Mouse (Mus musculus) midbrain, embryonic 13.5 days (tissue): Measurements from ENCODE around the gene Sh2b3. TPM values are rescaled to one million over a fixed set of nuclear protein-coding genes. Genes with fewer than 3 reads are reported as not detected.

Experiments
- ATAC-seq: fragments of 200-750 bp; cut with Nextera tagmentation; 2 replicates; pipeline ENCODE4 v1.8.0; 2017; ENCODE audit warnings: mild to moderate bottlenecking, moderate TSS enrichment, moderate library complexity
- H3K27ac ChIP-seq: fragments of 300-500 bp; sonication (generic); 2 replicates; pipeline ENCODE4 v1.5.1; 2015; ENCODE audit warnings: inconsistent platforms, mild to moderate bottlenecking, moderate library complexity
- H3K27me3 ChIP-seq: fragments of 300-500 bp; sonication (generic); 2 replicates; pipeline ENCODE4 v1.6.1; 2015; ENCODE audit warnings: mild to moderate bottlenecking, inconsistent platforms
- H3K36me3 ChIP-seq: fragments of 300-500 bp; sonication (generic); 2 replicates; pipeline ENCODE4 v1.6.1; 2015; ENCODE audit warnings: mild to moderate bottlenecking, inconsistent platforms
- H3K4me1 ChIP-seq: fragments of 300-500 bp; sonication (generic); replicated peaks from 2 replicates; pipeline ENCODE4 v1.6.1; 2015; ENCODE audit warnings: inconsistent platforms
- H3K4me2 ChIP-seq: fragments of 300-500 bp; sonication (generic); replicated peaks from 2 replicates; pipeline ENCODE4 v1.6.1; 2015; ENCODE audit warnings: moderate library complexity, mild to moderate bottlenecking, inconsistent platforms
- H3K4me3 ChIP-seq: fragments of 300-500 bp; sonication (generic); replicated peaks from 2 replicates; pipeline ENCODE4 v1.5.1; 2015; ENCODE audit warnings: mild to moderate bottlenecking, inconsistent platforms
- H3K9ac ChIP-seq: fragments of 300-500 bp; sonication (generic); replicated peaks from 2 replicates; pipeline ENCODE4 v1.6.1; 2015; ENCODE audit warnings: mild to moderate bottlenecking, inconsistent platforms
- H3K9me3 ChIP-seq: fragments of 300-500 bp; sonication (generic); 2 replicates; pipeline ENCODE4 v1.6.1; 2016; ENCODE audit warnings: mild to moderate bottlenecking, inconsistent platforms
- WGBS: fragments of 180-500 bp; shearing (Covaris S2); methylation state at CpG from one replicate; pipeline ENCODE4 v1.1.7; 2015; 5-methylcytosine and 5-hydroxymethylcytosine counted together
- polyA plus RNA-seq: library from polyadenylated mRNA; unstranded; fragments of >200 nt; fragmentation: Nextera tagmentation; extraction: Ambion mirVana; gene quantifications from 2 replicates; pipeline ENCODE4 v1.2.1, GENCODE M21; 2015

Gene Sh2b3
- polyA plus RNA-seq, 1 experiment from 2014 or later = 6.0 TPM

DNA sequence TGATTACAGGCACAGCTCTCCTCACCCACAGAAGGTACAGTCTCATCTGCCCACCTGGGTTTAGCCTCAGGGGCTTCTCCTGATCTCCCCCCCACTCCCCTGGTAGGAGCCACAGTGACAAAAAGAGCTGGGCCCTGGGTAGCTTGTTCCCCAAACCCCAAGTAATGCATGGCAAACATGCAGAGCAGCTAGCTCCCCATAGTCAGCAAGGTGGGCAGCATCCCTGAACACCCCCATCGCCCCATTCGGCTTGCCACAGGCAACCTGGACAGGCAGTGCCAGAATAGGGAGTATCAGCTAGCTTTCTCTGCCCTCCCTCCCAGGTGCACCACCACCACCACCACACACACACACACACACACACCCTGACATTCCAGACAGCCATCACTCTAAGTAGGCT, 4.3 kb downstream of the Sh2b3 start:
- no peak overlapping the region for H3K4me3 ChIP-seq
- peaks cover 54% of the 10 kb centered on the region for H3K4me1 ChIP-seq
- H3K9me3 ChIP-seq = no peaks in the 10 kb centered on the region
- no peak for ATAC-seq
- peaks cover 58% of the 10 kb centered on the region for H3K27me3 ChIP-seq
- H3K27ac ChIP-seq = no peak overlapping the region
- 97% methylated on average over 2 of the region's 2 CpGs for WGBS
- H3K36me3 ChIP-seq = no peaks in the 10 kb centered on the region
- H3K4me2 ChIP-seq = 0 out of 2 replicates have a peak overlapping the region, but pooled peaks have one; percentile 2
- no peak overlapping the region for H3K9ac ChIP-seq

DNA sequence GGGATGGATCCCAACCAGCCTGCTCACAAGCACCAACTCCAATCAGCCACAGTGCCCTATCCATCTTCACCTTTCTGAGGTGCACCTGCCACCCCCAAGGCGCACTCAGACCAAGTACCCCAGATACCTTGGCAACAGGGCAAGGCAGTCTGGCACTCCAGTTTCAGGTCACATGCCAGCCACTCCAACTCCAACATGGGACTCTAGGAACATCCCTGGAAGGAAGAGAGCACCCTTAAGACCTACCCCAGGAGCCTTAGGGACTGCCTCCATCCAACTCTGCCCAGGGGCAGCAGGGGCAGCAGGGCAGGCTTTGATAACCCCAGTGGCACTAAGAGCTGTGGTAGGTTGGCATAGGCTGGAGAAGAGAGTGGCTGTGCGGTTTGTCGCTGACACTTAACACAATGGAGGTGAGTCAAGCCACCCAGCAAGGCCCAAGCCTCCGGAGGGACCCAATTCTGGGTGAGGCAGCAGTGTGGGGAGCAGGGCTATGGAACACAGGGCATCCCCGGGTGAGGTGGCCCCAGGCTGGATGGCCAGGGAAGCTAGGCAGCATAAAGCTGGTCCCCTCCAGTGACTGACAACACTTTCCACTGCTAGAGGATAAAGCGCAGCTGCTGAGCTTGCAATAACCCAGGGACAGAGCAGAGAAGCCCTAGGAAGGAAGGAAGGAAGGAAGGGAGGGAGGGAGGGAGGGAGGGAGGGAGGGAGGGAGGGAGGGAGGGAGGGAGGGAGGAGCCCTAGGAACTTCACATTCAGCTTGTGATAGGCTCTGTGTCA, 4.9 kb downstream of the Sh2b3 start:
- 82% methylated on average over 6 of the region's 6 CpGs for WGBS

DNA sequence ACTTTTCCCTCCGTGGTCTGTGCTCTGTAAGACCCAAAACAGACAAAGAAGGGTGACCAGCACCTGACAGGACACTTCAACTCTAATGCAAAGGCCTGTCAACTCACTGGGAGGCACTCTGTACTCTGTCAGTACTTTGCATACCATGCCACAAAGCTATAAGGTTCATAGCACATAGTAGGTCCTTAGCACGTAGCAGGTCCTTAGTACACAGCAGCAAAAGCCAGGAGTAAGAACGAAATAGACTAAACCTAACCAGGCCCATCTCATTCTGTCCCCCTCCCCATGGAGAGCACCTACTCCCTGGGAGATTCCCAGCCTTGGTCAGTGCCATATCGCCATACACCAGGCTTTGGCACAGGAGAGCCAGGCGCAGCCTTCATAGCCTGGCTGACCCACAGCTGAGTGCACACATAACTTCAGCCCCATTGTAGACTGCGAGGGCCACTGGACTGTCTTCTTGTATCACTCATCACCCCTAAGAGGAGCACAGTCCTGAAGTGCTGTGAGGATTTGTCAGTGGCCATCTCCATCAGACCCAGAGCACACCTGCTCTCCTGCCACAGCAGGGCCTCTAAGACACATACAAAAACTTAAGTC, 6.3 kb downstream of the Sh2b3 start:
- Histone ChIP-seq H3K4me2 (no peak overlapping the region), H3K9me3 (no peaks in the 10 kb centered on the region), H3K4me3 (no peak overlapping the region), H3K27ac (no peak overlapping the region), H3K4me1 (peaks cover 43% of the 10 kb centered on the region), H3K9ac (no peak overlapping the region), H3K27me3 (peaks cover 55% of the 10 kb centered on the region), H3K36me3 (no peaks in the 10 kb centered on the region)
- ATAC-seq = no peak
- 90% methylated on average over 6 of the region's 6 CpGs for WGBS

More for the DNA sequence above, 4.9 kb downstream of the Sh2b3 start:
- Histone ChIP-seq H3K36me3 (no peaks in the 10 kb centered on the region), H3K4me2 (no peak overlapping the region), H3K4me1 (peaks cover 52% of the 10 kb centered on the region), H3K27me3 (peaks cover 58% of the 10 kb centered on the region), H3K27ac (no peak overlapping the region), H3K4me3 (no peak overlapping the region), H3K9ac (no peak overlapping the region), H3K9me3 (no peaks in the 10 kb centered on the region)
- no peak for ATAC-seq

DNA sequence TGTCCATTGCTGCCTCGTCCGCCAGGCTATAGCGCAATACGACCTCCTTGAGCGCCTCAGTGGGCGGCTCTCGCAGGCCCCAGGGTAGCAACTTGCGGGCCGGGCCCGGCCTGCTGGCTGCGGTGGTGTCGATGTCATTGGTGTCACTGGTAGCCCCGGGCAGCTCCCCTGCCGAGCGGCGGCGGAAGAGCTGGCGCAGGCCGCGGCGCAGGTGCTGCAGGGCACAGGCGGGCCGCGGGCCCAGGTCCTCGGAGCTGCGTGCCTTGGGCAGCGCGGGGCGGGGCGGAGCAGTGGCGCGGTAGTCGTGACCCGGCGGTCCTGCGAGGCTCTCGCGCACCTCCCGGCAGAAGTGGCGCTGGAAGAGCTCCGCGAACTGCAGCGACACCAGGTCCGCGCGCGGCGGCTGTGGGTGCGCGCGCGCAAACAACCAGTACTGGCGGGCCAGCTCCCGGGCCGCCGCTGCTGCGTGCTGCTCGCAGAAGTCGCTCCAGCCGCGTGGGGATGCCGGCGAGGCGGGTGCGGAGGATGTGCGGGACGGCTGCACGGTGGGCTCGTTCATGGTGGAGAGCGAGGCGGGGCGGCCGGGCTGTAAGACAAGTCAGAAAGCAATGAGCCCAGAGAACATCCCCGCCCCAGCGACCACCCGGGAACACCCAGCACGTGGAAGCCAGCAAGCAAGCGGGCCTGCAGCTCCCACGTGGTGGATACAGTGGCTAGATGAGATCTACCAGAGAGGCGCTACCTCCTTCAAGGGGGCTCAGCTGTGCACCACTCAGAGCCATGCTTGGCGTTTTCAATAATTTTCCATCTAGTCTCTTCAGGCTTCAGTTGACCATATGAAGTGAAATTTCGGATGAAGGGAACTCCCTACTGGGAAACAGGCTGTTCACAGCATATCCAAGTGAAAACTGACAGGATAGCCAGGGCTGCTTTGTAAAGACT, 8.7 kb downstream of the Sh2b3 start:
- peak; percentile 62 for ATAC-seq
- Histone ChIP-seq H3K27ac (no peak overlapping the region), H3K36me3 (peaks cover 13% of the 10 kb centered on the region; the same call in 1 of the 2 replicates), H3K9me3 (no peaks in the 10 kb centered on the region), H3K4me3 (peak overlapping the region; percentile 46), H3K9ac (peak overlapping the region; percentile 63), H3K4me2 (peak overlapping the region; percentile 94), H3K4me1 (peaks cover 26% of the 10 kb centered on the region), H3K27me3 (peaks cover 36% of the 10 kb centered on the region)
- WGBS = 3% methylated on average over 82 of the region's 82 CpGs

DNA sequence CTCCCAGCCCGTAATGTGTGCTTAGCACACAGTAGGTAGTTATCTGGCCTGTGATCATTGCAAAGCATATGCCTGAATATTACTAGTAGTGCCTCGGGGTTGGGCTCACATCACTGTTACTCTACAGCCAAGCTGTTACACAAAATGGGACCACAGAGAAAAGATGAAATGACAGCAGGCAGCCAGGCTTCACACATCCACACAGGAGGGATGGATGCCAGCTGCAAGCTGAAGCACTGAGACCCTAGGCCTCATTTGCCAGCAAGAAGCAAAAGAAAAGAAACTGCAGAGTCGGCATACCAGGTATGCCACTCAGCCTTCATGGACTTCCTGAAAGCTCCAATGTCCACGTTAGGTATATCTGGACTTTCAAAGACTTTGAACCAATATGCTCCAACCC, 9.6 kb downstream of the Sh2b3 start:
- Histone ChIP-seq H3K36me3 (peaks cover 13% of the 10 kb centered on the region; the same call in 1 of the 2 replicates), H3K4me3 (0 out of 2 replicates have a peak overlapping the region, but pooled peaks have one; percentile 46), H3K9ac (no peak overlapping the region), H3K4me1 (peaks cover 19% of the 10 kb centered on the region), H3K9me3 (no peaks in the 10 kb centered on the region), H3K27me3 (peaks cover 36% of the 10 kb centered on the region), H3K4me2 (peak overlapping the region; percentile 94; the same call in 1 of the 2 replicates), H3K27ac (no peak overlapping the region; the same call in 1 of the 2 replicates)
- 81% methylated on average over 4 of the region's 4 CpGs for WGBS
- no peak; the same call in 1 of the 2 replicates for ATAC-seq

DNA sequence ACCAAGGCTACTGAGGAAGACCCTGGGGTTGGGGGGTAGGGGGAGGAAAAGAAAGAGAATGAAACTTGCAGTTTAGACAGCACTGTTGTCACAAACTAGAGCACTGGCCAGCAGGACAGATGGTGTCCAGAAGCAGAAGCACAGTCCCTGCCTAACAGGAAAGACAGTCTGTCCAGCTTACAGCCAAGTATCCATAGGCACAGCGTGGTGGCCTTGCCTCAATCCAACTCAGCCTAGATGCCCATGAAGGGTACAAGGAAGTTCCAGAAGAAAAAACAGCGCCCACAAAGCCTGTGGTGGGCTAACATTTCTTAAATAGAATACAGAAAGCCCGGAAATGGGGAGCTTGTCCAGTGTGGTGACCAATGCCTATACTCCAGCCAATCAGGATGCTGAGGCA, 11.8 kb downstream of the Sh2b3 start:
- Histone ChIP-seq H3K4me3 (no peak overlapping the region), H3K27me3 (peaks cover 33% of the 10 kb centered on the region), H3K4me1 (peaks cover 19% of the 10 kb centered on the region), H3K36me3 (peaks cover 18% of the 10 kb centered on the region; the same call in 1 of the 2 replicates), H3K9me3 (no peaks in the 10 kb centered on the region), H3K9ac (no peak overlapping the region), H3K27ac (no peak overlapping the region), H3K4me2 (no peak overlapping the region)
- no peak for ATAC-seq
- WGBS = 94% methylated on average over 3 of the region's 3 CpGs

DNA sequence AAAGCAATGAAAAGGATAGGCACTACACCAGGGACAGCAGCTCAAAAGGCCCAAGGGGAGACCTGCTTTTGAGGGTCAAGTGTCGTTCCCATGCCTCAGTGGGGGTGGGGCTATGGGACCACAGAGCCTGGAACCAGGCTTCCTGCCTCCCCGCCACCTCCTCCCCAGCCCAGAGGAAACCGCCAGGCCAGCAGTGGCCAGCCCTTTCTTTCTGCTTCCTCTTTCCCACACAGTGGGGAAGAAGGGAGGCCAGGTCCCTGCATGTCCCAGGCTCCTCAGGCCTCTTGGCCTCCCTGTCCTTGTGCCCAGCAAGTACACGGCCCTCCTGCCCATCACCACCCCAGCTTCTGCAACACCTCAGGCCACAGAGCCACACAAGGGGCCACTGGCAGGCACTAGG, 13.3 kb downstream of the Sh2b3 start:
- Histone ChIP-seq H3K4me2 (no peak overlapping the region), H3K4me3 (no peak overlapping the region), H3K9ac (no peak overlapping the region), H3K9me3 (no peaks in the 10 kb centered on the region), H3K4me1 (peaks cover 12% of the 10 kb centered on the region), H3K27me3 (peaks cover 20% of the 10 kb centered on the region; the same call in 1 of the 2 replicates), H3K27ac (peak overlapping the region; percentile 64), H3K36me3 (peaks cover 31% of the 10 kb centered on the region)
- ATAC-seq = no peak
- 67% methylated on average over 4 of the region's 4 CpGs for WGBS

DNA sequence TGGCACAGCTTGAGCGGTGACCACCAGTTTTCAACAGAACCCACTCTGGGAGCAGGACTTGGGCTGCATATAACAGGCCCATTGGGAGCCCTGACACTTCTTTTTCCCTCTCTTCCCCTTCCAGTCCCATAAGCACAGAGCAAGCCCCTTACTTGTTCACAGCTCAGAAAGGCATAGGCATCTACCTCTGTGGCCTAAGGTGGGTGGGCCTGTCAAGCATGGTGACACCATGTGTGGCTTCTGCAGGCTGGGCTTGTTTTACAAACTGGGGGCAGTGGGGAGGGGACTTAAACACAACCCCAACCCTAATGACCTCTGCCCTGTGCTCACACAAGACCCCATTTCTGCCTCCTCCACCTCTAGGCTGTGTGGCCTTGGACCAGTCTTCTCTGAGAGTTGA, 13.8 kb downstream of the Sh2b3 start:
- 94% methylated on average over 1 of the region's 1 CpGs for WGBS
- H3K4me3 ChIP-seq = no peak overlapping the region
- H3K36me3 ChIP-seq = peaks cover 35% of the 10 kb centered on the region
- no peak overlapping the region for H3K4me2 ChIP-seq
- no peak for ATAC-seq
- peaks cover 16% of the 10 kb centered on the region; the same call in 1 of the 2 replicates for H3K27me3 ChIP-seq
- H3K9ac ChIP-seq = no peak overlapping the region
- peaks cover 8% of the 10 kb centered on the region for H3K4me1 ChIP-seq
- H3K9me3 ChIP-seq = no peaks in the 10 kb centered on the region
- no peak overlapping the region for H3K27ac ChIP-seq

DNA sequence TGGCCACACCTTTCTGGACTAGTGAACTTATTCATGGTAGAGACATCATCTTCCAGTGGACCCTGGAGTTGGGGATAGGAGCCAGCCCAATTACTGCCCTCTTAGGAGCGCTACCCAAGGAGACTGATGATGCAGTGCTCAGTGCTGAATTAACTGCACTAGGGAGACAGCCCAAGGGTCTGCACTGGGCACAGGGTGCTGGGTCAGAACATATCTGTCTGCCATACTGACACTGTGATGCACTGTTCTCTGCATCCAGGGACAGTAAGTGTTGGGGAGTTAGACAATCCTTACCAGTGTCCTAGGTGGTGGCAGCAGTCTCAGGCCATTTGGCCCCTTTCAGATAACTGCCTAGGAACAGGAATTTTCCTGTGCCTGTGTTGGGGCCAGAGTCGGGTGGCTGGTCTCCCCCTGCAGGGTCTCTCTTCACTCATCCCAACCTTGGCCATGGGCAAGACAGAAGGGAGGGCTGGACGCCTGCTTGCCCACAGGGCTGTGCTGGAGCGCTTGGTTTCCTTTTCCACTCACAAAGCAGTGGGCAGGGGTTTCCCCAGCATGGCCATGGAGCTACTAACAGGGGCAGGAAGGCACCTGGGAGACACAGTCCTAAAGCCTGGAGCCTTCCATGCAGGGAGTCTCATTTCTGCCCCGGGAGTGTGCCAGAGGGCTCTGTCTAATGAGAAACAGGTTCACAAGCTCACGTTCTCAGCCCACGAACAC, 14.5 kb downstream of the Sh2b3 start:
- ATAC-seq = no peak
- 83% methylated on average over 7 of the region's 7 CpGs for WGBS

DNA sequence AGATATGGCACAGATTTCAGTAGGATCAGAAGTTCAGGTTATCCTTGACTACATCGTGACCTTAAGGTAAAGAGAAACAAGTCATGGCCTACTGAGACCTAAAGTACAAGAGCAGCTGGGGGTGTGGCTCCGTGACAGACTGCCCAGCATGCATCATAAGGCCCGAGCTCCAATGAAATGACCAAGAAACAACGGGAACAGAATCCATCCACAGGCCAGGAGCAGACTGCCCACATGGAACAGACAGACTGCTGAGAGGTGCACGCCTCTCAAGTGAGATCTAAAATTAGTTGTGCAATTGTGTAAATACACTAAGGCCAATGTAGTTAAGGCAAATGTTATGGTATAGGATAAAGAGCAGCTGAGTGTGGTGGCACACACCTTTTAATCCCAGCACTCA, 15.9 kb downstream of the Sh2b3 start:
- Histone ChIP-seq H3K36me3 (peaks cover 56% of the 10 kb centered on the region), H3K9me3 (no peaks in the 10 kb centered on the region), H3K27ac (no peak overlapping the region), H3K4me3 (no peak overlapping the region), H3K27me3 (no peaks in the 10 kb centered on the region), H3K4me2 (no peak overlapping the region), H3K9ac (no peak overlapping the region), H3K4me1 (no peaks in the 10 kb centered on the region)
- WGBS = 76% methylated on average over 5 of the region's 5 CpGs
- no peak for ATAC-seq

More for the DNA sequence above, 14.5 kb downstream of the Sh2b3 start:
- Histone ChIP-seq H3K27me3 (peaks cover 9% of the 10 kb centered on the region; the same call in 1 of the 2 replicates), H3K4me1 (0 out of 2 replicates have a peak, but pooled peaks cover under 1% of the 10 kb centered on the region), H3K4me2 (no peak overlapping the region), H3K27ac (no peak overlapping the region), H3K9me3 (no peaks in the 10 kb centered on the region), H3K4me3 (no peak overlapping the region), H3K9ac (no peak overlapping the region), H3K36me3 (peaks cover 42% of the 10 kb centered on the region)

DNA sequence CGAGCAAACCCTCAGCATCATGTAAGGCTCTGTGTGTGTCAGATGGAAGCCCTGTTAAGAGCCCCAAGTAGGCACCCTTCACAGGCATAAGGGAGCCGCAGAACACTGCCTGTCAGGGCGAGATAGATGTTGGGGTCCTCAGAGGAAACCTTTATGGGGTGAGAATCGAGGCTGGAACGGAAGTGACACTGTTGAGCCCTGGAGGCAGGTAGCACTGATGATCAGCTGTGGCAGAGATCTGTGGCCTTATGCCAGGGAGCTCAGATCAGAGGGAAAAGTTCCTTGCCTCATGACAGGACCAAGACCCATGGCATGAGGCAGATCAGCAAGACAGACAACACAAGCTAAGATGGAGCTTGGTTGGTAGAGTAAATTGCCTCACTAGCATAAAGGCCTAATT, 16.3 kb downstream of the Sh2b3 start:
- 93% methylated on average over 5 of the region's 5 CpGs for WGBS

More for the DNA sequence above, 16.3 kb downstream of the Sh2b3 start:
- Histone ChIP-seq H3K4me3 (no peak overlapping the region), H3K36me3 (peaks cover 61% of the 10 kb centered on the region), H3K27ac (no peak overlapping the region), H3K4me2 (no peak overlapping the region), H3K9ac (no peak overlapping the region), H3K9me3 (no peaks in the 10 kb centered on the region), H3K27me3 (no peaks in the 10 kb centered on the region), H3K4me1 (no peaks in the 10 kb centered on the region)
- ATAC-seq = no peak
